Mouse (Mus musculus) heart, embryonic 11.5 days (tissue): ENCODE data around the gene Gm14862. TPM values are rescaled to one million over a fixed set of nuclear protein-coding genes. Genes with fewer than 3 reads are reported as not detected.
A peak's percentile ranks its signal among the peaks of the same experiment; 100 is the strongest.

Experiments
- ATAC-seq: fragments of 200-750 bp; cut with Nextera tagmentation; replicated peaks from 2 replicates; pipeline ENCODE4 v1.8.0; 2017; ENCODE audit warnings: moderate library complexity; ENCODE audit not compliant: insufficient number of reproducible peaks, low FRiP score, low TSS enrichment
- H3K27ac ChIP-seq: fragments of 300-500 bp; sonication (generic); 2 replicates; pipeline ENCODE4 v1.5.1; 2014; ENCODE audit warnings: mild to moderate bottlenecking, low read depth, low read length
- H3K27me3 ChIP-seq: fragments of 300-500 bp; sonication (generic); 2 replicates; pipeline ENCODE4 v1.6.1; 2014; ENCODE audit warnings: mild to moderate bottlenecking, low read length, mixed read lengths; ENCODE audit not compliant: control insufficient read depth, insufficient read depth
- H3K36me3 ChIP-seq: fragments of 300-500 bp; sonication (generic); 2 replicates; pipeline ENCODE4 v1.6.1; 2014; ENCODE audit warnings: mild to moderate bottlenecking, low read length, moderate library complexity, mixed read lengths; ENCODE audit not compliant: control insufficient read depth, insufficient read depth
- H3K4me1 ChIP-seq: fragments of 300-500 bp; sonication (generic); 2 replicates; pipeline ENCODE4 v1.6.1; 2014; ENCODE audit warnings: low read length; ENCODE audit not compliant: control insufficient read depth, insufficient read depth
- H3K4me2 ChIP-seq: fragments of 300-500 bp; sonication (generic); 2 replicates; pipeline ENCODE4 v1.6.1; 2014; ENCODE audit warnings: mild to moderate bottlenecking, moderate library complexity
- H3K4me3 ChIP-seq: fragments of 300-500 bp; sonication (generic); 2 replicates; pipeline ENCODE4 v1.5.1; 2014; ENCODE audit warnings: low read depth, low read length
- H3K9ac ChIP-seq: fragments of 300-500 bp; sonication (generic); 2 replicates; pipeline ENCODE4 v1.6.1; 2014; ENCODE audit warnings: mild to moderate bottlenecking, low read depth, low read length, moderate library complexity
- H3K9me3 ChIP-seq: fragments of 300-500 bp; sonication (generic); replicated peaks from 2 replicates; pipeline ENCODE4 v1.6.1; 2016; ENCODE audit warnings: low read length; ENCODE audit not compliant: control insufficient read depth
- WGBS: fragments of 180-500 bp; shearing (Covaris S2); extraction: QIAGEN DNeasy Blood & Tissue Kit; methylation state at CpG from one replicate; pipeline ENCODE4 v1.1.7; 2014; ENCODE audit not compliant: insufficient replicate concordance; 5-methylcytosine and 5-hydroxymethylcytosine counted together
- polyA plus RNA-seq: library from polyadenylated mRNA; unstranded; fragments of >200 nt; fragmentation: Nextera tagmentation; extraction: Ambion mirVana; gene quantifications from 2 replicates; pipeline ENCODE4 v1.2.1, GENCODE M21; 2014

Gm14862 gene
- polyA plus RNA-seq, 1 experiment from 2014 or later = 0.94 TPM

DNA sequence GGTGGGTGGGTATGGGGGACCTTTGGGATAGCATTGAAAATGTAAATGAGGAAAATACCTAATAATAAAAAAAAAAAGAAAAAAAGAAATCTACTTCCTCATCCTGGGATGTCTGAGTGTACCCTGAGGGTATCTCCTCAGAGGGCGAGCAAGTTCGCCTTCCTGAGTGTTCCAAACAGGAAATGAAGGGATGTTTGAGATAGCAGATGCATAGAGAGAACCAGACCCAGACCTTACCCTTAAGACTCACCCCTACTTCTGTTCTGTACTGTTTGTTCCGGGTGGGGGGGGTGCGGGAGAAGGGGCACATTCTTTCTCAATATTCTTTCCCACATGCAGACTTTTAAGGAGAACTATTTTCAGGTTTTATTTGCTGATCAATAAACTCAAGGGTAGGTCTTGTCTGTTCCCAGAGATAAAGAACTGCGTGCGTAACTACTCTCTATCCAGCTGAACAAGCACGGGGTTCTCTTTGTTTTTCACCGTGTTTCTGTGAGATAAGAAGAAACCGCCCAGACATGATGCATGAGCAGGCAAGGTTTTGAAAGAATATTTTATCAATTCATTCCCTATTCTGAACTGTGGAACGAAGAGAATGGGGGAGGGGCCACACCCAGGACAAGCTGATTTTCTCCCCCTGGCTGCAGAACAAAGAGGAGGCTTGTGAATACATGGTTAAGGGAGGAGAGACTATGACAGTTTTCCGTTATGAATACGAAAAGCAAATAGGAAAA, 11.9 kb downstream of the Gm14862 start:
- ATAC-seq = peak; percentile 81
- Histone ChIP-seq H3K4me2 (0 out of 2 replicates have a peak overlapping the region, but pooled peaks have one; percentile 8), H3K36me3 (no peaks in the 10 kb centered on the region), H3K27me3 (no peaks in the 10 kb centered on the region), H3K4me3 (no peak overlapping the region), H3K9ac (no peak overlapping the region), H3K4me1 (no peaks in the 10 kb centered on the region; the same call in 1 of the 2 replicates), H3K9me3 (no peaks in the 10 kb centered on the region; the same call in 1 of the 2 replicates), H3K27ac (no peak overlapping the region)
- 50% methylated on average over 12 of the region's 12 CpGs for WGBS

DNA sequence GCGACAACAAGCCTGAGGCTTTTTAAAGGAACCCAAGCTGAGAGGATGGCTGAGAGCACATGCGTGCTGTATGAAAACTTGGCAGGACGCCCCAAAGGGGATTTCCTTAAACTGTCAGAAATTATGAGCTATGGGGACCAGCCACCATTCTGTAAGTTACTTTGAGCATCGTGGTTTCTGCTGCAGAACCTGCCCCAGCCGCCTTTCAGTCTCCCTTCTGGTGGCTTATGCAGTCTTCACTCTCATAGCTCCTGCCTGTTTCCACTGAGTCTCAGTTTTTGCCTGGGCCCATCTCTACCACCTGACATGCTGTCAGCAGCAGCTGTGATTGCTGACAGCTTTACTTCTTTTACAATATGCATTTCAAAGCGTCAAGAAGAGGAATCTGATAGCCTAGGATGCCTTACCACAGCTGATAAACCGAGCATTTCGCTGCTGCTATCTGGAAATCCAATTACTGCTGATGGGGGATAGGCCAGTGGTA, 13.3 kb downstream of the Gm14862 start:
- Histone ChIP-seq H3K4me1 (no peaks in the 10 kb centered on the region; the same call in 1 of the 2 replicates), H3K4me3 (no peak overlapping the region), H3K9ac (no peak overlapping the region), H3K4me2 (no peak overlapping the region), H3K27ac (no peak overlapping the region), H3K36me3 (no peaks in the 10 kb centered on the region), H3K9me3 (no peaks in the 10 kb centered on the region; the same call in 1 of the 2 replicates), H3K27me3 (no peaks in the 10 kb centered on the region)
- WGBS = 46% methylated on average over 8 of the region's 8 CpGs
- ATAC-seq = no peak

DNA sequence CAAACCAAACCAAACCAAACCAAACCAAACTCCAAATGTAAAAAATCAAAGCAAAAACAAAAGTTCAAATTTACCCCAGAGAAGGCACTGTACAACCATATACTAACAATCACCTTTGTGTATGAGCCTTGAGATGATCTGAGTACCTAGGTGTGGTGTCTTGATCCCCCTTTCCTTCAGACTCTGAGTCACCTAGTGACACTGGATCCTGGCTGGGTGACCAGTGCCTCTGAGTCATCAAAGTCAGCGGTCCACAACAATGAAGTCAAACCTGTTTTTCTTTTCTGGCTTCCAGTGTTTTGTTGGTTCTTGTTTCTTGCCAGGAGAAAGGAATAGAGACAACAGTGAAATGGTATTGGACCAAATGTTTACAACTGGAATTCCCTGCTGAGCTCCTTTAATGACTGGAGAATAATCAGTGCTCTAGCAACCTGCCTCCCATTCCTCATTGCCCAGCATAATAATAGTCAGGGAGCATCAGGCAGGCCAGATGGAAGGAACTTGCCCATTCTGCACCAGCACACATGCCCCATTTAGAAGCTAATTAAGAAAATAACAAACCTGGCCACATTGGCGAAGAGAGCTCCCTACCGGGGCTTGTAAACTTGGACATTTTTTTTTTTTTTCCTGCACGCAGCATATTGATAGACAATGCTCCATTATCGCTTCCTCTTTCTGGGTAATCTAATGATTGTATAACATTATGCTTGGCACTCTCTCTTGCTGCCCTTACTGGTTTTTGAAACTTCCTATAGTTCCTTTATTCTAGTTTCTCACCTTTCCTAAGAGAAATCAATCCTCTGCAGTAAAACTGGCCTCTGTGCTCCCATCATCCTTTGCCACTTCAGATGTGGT, 15.7 kb downstream of the Gm14862 start:
- no peak overlapping the region for H3K4me3 ChIP-seq
- H3K4me1 ChIP-seq = no peaks in the 10 kb centered on the region; the same call in 1 of the 2 replicates
- H3K36me3 ChIP-seq = no peaks in the 10 kb centered on the region
- no peak overlapping the region for H3K4me2 ChIP-seq
- ATAC-seq = no peak
- H3K9me3 ChIP-seq = no peaks in the 10 kb centered on the region; the same call in 1 of the 2 replicates
- H3K27ac ChIP-seq = no peak overlapping the region
- no peak overlapping the region for H3K9ac ChIP-seq
- WGBS = 80% methylated on average over 5 of the region's 5 CpGs
- no peaks in the 10 kb centered on the region for H3K27me3 ChIP-seq

DNA sequence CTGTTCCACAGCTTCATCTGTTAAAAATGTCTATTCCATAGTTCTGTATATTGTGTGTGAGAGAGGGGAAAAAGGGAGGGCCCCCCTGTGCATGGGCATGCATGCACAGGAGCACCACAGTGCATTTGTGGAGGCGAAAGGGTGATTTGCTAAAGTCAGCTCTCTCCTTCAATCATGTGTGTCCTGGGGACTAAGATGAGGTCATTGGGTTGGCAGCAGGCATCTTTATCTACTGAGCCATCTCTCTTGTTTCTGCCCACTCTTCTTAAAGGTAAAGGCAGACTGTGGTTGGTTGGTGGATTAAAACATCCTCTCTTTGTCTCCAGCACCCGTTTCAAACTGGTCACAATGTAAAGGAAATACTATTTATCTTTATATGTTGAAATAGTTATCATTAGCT, 29.6 kb downstream of the Gm14862 start:
- WGBS = 70% methylated on average over 2 of the region's 2 CpGs
- no peaks in the 10 kb centered on the region for H3K27me3 ChIP-seq
- no peaks in the 10 kb centered on the region for H3K36me3 ChIP-seq
- no peak overlapping the region for H3K27ac ChIP-seq
- no peak overlapping the region for H3K4me3 ChIP-seq
- no peaks in the 10 kb centered on the region for H3K4me1 ChIP-seq
- no peaks in the 10 kb centered on the region for H3K9me3 ChIP-seq
- H3K4me2 ChIP-seq = no peak overlapping the region
- ATAC-seq = no peak
- no peak overlapping the region for H3K9ac ChIP-seq

DNA sequence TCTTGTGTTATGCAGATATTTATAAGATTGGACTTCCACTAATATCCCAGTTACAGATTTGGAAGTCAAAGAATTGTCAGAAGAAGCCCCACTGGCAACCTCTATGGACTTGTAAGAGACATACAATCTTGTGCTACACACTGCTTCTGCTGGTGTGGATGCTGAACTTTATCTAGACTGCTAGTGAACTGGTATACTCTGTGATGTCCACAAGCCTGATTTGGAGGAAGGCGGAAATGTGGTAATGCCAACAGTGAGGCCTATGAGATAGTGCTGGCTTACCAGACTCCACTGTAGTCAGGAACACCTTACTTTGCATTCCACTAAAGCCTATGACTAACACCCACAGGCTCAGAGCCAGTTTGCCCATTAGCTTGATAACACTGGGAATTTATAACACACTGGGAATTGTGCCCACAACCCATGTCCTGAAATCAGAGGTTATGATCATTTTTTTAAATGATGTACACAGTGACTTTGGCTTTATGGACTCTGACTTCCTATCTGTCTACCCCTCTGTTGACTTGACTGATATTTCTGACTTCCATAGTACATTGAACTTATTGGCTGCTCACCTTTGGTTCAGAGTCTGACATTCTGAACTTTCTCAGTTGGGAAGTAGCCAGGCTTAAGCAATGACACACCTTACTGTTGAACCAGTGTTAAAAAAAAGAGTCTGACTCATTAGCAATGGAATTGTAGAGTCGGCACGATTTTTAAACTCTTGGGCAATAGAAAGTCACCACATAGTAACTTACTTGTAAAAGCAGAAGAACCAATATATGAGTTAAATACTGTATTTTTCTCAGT, 34.1 kb downstream of the Gm14862 start:
- Histone ChIP-seq H3K36me3 (no peaks in the 10 kb centered on the region), H3K9me3 (no peaks in the 10 kb centered on the region), H3K27me3 (no peaks in the 10 kb centered on the region), H3K9ac (no peak overlapping the region), H3K4me2 (no peak overlapping the region), H3K4me3 (no peak overlapping the region), H3K27ac (no peak overlapping the region), H3K4me1 (no peaks in the 10 kb centered on the region)
- 86% methylated on average over 3 of the region's 3 CpGs for WGBS
- no peak for ATAC-seq

DNA sequence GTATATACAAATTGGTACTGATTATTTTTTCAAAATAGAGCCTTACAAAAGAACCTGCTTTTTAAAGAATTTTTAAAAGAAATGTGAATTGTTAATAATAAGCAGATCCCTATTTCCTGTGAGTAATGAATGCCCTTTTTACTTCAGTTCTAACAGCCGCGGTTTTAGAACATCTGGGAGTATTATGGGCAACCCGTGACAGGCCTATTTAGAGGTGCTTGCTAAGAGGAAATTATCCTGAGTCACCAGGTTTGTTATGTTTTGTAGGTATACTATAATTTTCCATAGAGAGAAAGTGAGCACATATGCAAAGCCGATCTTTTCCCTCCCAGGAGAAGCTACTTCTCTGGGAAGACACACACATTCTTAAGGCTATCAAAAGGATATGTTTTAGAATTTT, 35.0 kb downstream of the Gm14862 start:
- H3K4me3 ChIP-seq = no peak overlapping the region
- no peak overlapping the region for H3K4me2 ChIP-seq
- WGBS = 72% methylated on average over 4 of the region's 4 CpGs
- no peak overlapping the region for H3K27ac ChIP-seq
- no peaks in the 10 kb centered on the region for H3K9me3 ChIP-seq
- H3K4me1 ChIP-seq = no peaks in the 10 kb centered on the region
- no peak for ATAC-seq
- no peaks in the 10 kb centered on the region for H3K27me3 ChIP-seq
- no peak overlapping the region for H3K9ac ChIP-seq
- H3K36me3 ChIP-seq = no peaks in the 10 kb centered on the region

DNA sequence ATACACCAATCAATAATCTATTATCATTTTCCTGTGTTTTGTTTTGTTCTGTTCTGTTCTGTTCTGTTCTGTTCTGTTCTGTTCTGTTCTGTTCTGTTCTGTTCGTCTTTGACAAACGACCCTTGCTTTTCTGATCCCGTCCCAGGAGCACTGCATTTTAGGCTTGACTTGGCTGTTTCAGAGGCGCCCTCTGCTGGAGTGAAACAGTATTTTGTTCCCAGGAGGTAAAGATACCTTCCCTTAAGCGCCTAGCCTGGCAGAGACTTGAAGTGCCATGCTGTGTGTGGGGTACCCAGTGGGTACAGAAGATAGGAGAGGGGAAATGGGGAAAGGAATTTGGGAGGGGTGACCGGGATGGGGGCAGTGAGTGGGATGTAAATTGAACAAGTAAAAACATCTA, 35.5 kb downstream of the Gm14862 start:
- H3K36me3 ChIP-seq = no peaks in the 10 kb centered on the region

DNA sequence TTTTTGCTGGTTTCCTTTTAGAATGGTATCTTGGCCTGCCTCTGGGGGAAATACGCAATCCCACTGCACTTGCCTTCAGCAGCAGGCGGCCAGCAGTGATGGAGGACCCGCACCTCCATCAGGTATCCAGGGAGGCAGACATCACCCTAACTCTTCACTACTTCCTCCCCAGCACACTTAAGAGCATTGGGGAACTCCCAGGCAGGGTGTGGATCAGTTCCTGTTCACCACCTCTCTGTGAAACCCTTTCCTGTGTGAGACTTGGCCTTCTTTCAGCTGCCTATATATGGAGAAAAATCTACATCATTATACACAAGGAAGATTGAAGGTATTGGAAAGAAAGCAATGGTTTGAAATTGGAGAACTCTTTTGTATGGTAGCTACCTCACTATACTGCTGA, 37.1 kb downstream of the Gm14862 start:
- Histone ChIP-seq H3K4me1 (no peaks in the 10 kb centered on the region), H3K4me2 (no peak overlapping the region), H3K4me3 (no peak overlapping the region), H3K9ac (no peak overlapping the region), H3K27me3 (no peaks in the 10 kb centered on the region), H3K36me3 (no peaks in the 10 kb centered on the region), H3K27ac (no peak overlapping the region), H3K9me3 (no peaks in the 10 kb centered on the region)
- 89% methylated on average over 3 of the region's 3 CpGs for WGBS
- no peak for ATAC-seq

More for the DNA sequence above, 35.5 kb downstream of the Gm14862 start:
- Histone ChIP-seq H3K27ac (no peak overlapping the region), H3K4me2 (no peak overlapping the region), H3K27me3 (no peaks in the 10 kb centered on the region), H3K4me3 (no peak overlapping the region), H3K4me1 (no peaks in the 10 kb centered on the region), H3K9ac (no peak overlapping the region), H3K9me3 (no peaks in the 10 kb centered on the region)
- 30% methylated on average over 6 of the region's 6 CpGs for WGBS
- no peak for ATAC-seq
